In genomic region chr5:129898449-129898848, GRCm38 (mm10) we compare ENCODE assay signal across 23 mouse cellular contexts. TPM values are rescaled to one million over a fixed set of nuclear protein-coding genes. Genes with fewer than 3 reads are reported as not detected.
DNase-seq lines count a peak whose midpoint lies in the region; ATAC-seq and TF ChIP-seq lines count a peak whose summit lies in the region.
"Had no signal": no experiment of that assay in that cellular context is flagged by ENCODE, and none has a peak within 500 bp of the region (broad histone marks: within the 10 kb centered on the region; RNA-seq: fewer than 3 reads in every experiment).

Phkg1 (minus strand) TSS chr5:129898549.

- no peak within 1 kb of the TSS for H3K4me2 ChIP-seq in stomach, postnatal 0 days (replicated peaks; ENCODE audit: low read depth)
- no peak within 1 kb of the TSS for H3K4me2 ChIP-seq in midbrain, embryonic 13.5 days (replicated peaks)
- H3K4me2 ChIP-seq: embryonic facial prominence, embryonic 12.5 days; limb, embryonic 12.5 days; liver, embryonic 13.5 days; lung, embryonic 15.5 days had no signal

- H3K9ac ChIP-seq in stomach, postnatal 0 days (ENCODE audit: low read length): no peak within 1 kb of the TSS
- H3K9ac ChIP-seq in midbrain, embryonic 13.5 days (replicated peaks): no peak within 1 kb of the TSS
- H3K9ac ChIP-seq: embryonic facial prominence, embryonic 12.5 days; limb, embryonic 12.5 days; liver, embryonic 13.5 days; lung, embryonic 15.5 days had no signal

- H3K4me1 ChIP-seq in stomach, postnatal 0 days (replicated peaks; ENCODE audit: control insufficient read depth, insufficient read depth): no peaks in the 10 kb centered on the region
- peaks cover 9% of the 10 kb centered on the region for H3K4me1 ChIP-seq in midbrain, embryonic 13.5 days (replicated peaks)

- no peak for DNase-seq in heart, postnatal 25 days (ENCODE audit: low spot score)
- no peak for DNase-seq in heart, postnatal 10 days
- no peak for DNase-seq in left cerebral cortex, postnatal 14 days (ENCODE audit: low spot score in 2 of 2)
- no peak for DNase-seq in left cerebral cortex, postnatal 10 days (ENCODE audit: extremely low spot score in 1 of 2, low spot score in 2 of 2)
- DNase-seq in layer of hippocampus, postnatal 10 days (ENCODE audit: low spot score in 2 of 2): no peak
- no peak for DNase-seq in stomach, postnatal 0 days (ENCODE audit: low spot score)
- DNase-seq: adrenal gland, postnatal 14 days; cerebellum, adult 8-10 months; heart, postnatal 4 days; liver, embryonic 13.5 days; midbrain, embryonic 14.5 days; retina, postnatal 1 day; right cerebral cortex, postnatal 4 days had no signal

- no peak for TF ChIP-seq CTCF in stomach, postnatal 0 days (IDR thresholded peaks at IDR 0.05; ENCODE audit: low read depth)

- no peak for TF ChIP-seq EP300 in stomach, postnatal 0 days (optimal IDR thresholded peaks at IDR 0.05)

- no peak for ATAC-seq in stomach, postnatal 0 days (ENCODE audit: low FRiP score, low TSS enrichment)
- no peak for ATAC-seq in midbrain, embryonic 13.5 days
- ATAC-seq: activated CD4-positive, CD25-positive, alpha-beta regulatory T cell, adult 4 months; forebrain, embryonic 16.5 days; hindbrain, embryonic 16.5 days; intestine, postnatal 0 days had no signal

- no peaks in the 10 kb centered on the region for H3K9me3 ChIP-seq in stomach, postnatal 0 days (ENCODE audit: control insufficient read depth, low read length)
- no peaks in the 10 kb centered on the region for H3K9me3 ChIP-seq in midbrain, embryonic 13.5 days
- H3K9me3 ChIP-seq: embryonic facial prominence, embryonic 12.5 days; limb, embryonic 12.5 days; liver, embryonic 13.5 days; lung, embryonic 15.5 days had no signal

- no peak within 1 kb of the TSS for H3K27ac ChIP-seq in stomach, postnatal 0 days (replicated peaks)
- no peak within 1 kb of the TSS for H3K27ac ChIP-seq in midbrain, embryonic 13.5 days
- H3K27ac ChIP-seq: embryonic facial prominence, embryonic 12.5 days; kidney, postnatal 0 days; limb, embryonic 12.5 days; liver, embryonic 13.5 days; lung, embryonic 15.5 days; macrophage had no signal

- no peaks in the 10 kb centered on the region for H3K27me3 ChIP-seq in stomach, postnatal 0 days (ENCODE audit: control insufficient read depth, insufficient read depth, low read length)
- no peaks in the 10 kb centered on the region for H3K27me3 ChIP-seq in midbrain, embryonic 13.5 days
- H3K27me3 ChIP-seq: embryonic facial prominence, embryonic 12.5 days; limb, embryonic 12.5 days; liver, embryonic 13.5 days; lung, embryonic 15.5 days had no signal

- H3K4me3 ChIP-seq in stomach, postnatal 0 days (ENCODE audit: low read depth, low read length): no peak within 1 kb of the TSS
- no peak within 1 kb of the TSS for H3K4me3 ChIP-seq in midbrain, embryonic 13.5 days (replicated peaks)
- H3K4me3 ChIP-seq: embryonic facial prominence, embryonic 12.5 days; limb, embryonic 12.5 days; liver, embryonic 13.5 days; lung, embryonic 15.5 days had no signal

- no peaks in the 10 kb centered on the region for H3K36me3 ChIP-seq in stomach, postnatal 0 days (ENCODE audit: control insufficient read depth, insufficient read depth, low read length)
- H3K36me3 ChIP-seq in midbrain, embryonic 13.5 days: peaks cover 21% of the 10 kb centered on the region
- H3K36me3 ChIP-seq: liver, embryonic 13.5 days had no signal

- intact Hi-C loops in heart, postnatal 25 days (cut with DNase I): no loop called here
- intact Hi-C loops in heart, postnatal 10 days (cut with DNase I): no loop called here
- intact Hi-C loops in left cerebral cortex, postnatal 14 days (cut with DNase I): no loop called here
- intact Hi-C loops in left cerebral cortex, postnatal 10 days (cut with DNase I): no loop called here

- 93% methylated on average over 1 of the region's 1 CpGs for WGBS in stomach, postnatal 0 days
- WGBS in midbrain, embryonic 13.5 days: 92% methylated on average over 1 of the region's 1 CpGs

RNA-seq across cellular contexts. Expression of gene Phkg1, which starts in this region (rescaled TPM):
- total RNA-seq in heart, postnatal 25 days (2021): 10 to 100 TPM; 16.1 to 18.4 TPM
- 1 to 10 TPM; 3.2 to 5.7 TPM for total RNA-seq in heart, postnatal 10 days (2021)
- total RNA-seq in left cerebral cortex, postnatal 14 days (2021): 10 to 100 TPM; 10.5 to 10.9 TPM
- 1 to 10 TPM; 7.8 to 8.7 TPM for total RNA-seq in left cerebral cortex, postnatal 10 days (2021)
- total RNA-seq in layer of hippocampus, postnatal 10 days (2021): 10 to 100 TPM; 12.6 to 15.9 TPM
- 0.08 and 0.25 TPM in 2 replicates for polyA plus RNA-seq in stomach, postnatal 0 days (2015; fragmentation: Nextera tagmentation; extraction: Ambion mirVana)
- 0.46 and 0.81 TPM in 2 replicates for polyA plus RNA-seq in midbrain, embryonic 13.5 days (2015; fragmentation: Nextera tagmentation; extraction: Ambion mirVana)
- polyA plus RNA-seq: intestine, postnatal 0 days; macrophage had no signal
